Mouse (Mus musculus) testis, adult 2 months (tissue): ENCODE data around the gene Sec62.

Experiments
- CTCF ChIP-seq: fragments of 200-500 bp; IDR thresholded peaks from 2 replicates; pipeline ENCODE4 v1.5.1; 2012; ENCODE audit warnings: low read depth, mild to moderate bottlenecking, inconsistent platforms, low read length, moderate library complexity; ENCODE audit not compliant: control insufficient read depth, insufficient read depth, insufficient replicate concordance
- POLR2A ChIP-seq: fragments of 200-500 bp; IDR thresholded peaks from 2 replicates; pipeline ENCODE4 v1.6.1; 2012; ENCODE audit warnings: low read depth, mild to moderate bottlenecking, inconsistent platforms, low read length, moderate library complexity; ENCODE audit not compliant: control insufficient read depth

GRCm38 (mm10) chr3:30868176-30868575, 75.5 kb downstream of the Sec62 start:
- TF ChIP-seq CTCF = no peak
- no peak for TF ChIP-seq POLR2A
